Comparison of ENCODE assay signal across 13 mouse cellular contexts in the genomic region with DNA sequence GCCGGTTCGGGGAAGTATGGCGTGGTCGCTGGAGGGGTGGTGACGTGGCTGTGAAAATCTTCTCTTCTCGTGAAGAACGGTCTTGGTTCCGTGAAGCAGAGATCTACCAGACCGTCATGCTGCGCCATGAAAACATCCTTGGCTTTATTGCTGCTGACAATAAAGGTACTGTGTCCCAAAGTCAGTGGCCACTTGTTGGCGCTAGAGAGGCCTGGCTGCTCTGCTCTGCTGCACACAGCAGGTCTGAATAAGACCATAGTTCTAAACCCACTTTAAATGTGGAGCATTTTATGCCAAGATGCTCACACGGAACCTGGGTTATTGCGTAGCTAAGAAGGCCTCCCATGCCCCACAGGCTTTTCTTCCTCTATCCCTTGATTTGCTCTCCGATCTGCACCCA. TPM values are rescaled to one million over a fixed set of nuclear protein-coding genes. Genes with fewer than 3 reads are reported as not detected.
DNase-seq lines count a peak whose midpoint lies in the region; ATAC-seq and TF ChIP-seq lines count a peak whose summit lies in the region.
"Had no signal": no experiment of that assay in that cellular context is flagged by ENCODE, and none has a peak within 500 bp of the region (broad histone marks: within the 10 kb centered on the region; RNA-seq: fewer than 3 reads in every experiment).

No protein-coding gene starts in this region.

- H3K27me3 ChIP-seq in forebrain, postnatal 0 days (ENCODE audit: insufficient read depth, low read length): no peaks in the 10 kb centered on the region
- H3K27me3 ChIP-seq in forebrain, embryonic 13.5 days: peaks cover 2% of the 10 kb centered on the region; the same call in 1 of the 2 replicates
- no peaks in the 10 kb centered on the region for H3K27me3 ChIP-seq in splenic B cell, adult 2 months (ENCODE audit: control insufficient read depth, insufficient read depth, low read length, poor library complexity, severe bottlenecking)
- H3K27me3 ChIP-seq: heart, embryonic 13.5 days; hindbrain, embryonic 13.5 days; liver, embryonic 15.5 days; megakaryocyte, embryonic 14.5 days had no signal

- no peak overlapping the region for H3K9ac ChIP-seq in forebrain, postnatal 0 days
- no peak overlapping the region for H3K9ac ChIP-seq in forebrain, embryonic 13.5 days
- H3K9ac ChIP-seq: forebrain, embryonic 12.5 days; heart, embryonic 13.5 days; hindbrain, embryonic 13.5 days; liver, embryonic 15.5 days had no signal

- 81% methylated on average over 14 of the region's 14 CpGs for WGBS in forebrain, postnatal 0 days
- WGBS in forebrain, embryonic 13.5 days: 84% methylated on average over 14 of the region's 14 CpGs

- TF ChIP-seq CTCF in forebrain, postnatal 0 days (IDR thresholded peaks at IDR 0.05; ENCODE audit: low read depth): peak; percentile 51; the same call in 1 of the 2 replicates
- TF ChIP-seq CTCF in layer of hippocampus, adult 2 months (conservative IDR thresholded peaks at IDR 0.05): peak; percentile 58

- H3K4me3 ChIP-seq in forebrain, postnatal 0 days (ENCODE audit: low read depth, low read length): no peak overlapping the region
- no peak overlapping the region for H3K4me3 ChIP-seq in forebrain, embryonic 13.5 days
- no peak overlapping the region for H3K4me3 ChIP-seq in layer of hippocampus, adult 2 months
- H3K4me3 ChIP-seq: forebrain, embryonic 12.5 days; heart, embryonic 13.5 days; hindbrain, embryonic 13.5 days; liver, embryonic 15.5 days; megakaryocyte, embryonic 14.5 days had no signal

- H3K9me3 ChIP-seq in forebrain, postnatal 0 days (ENCODE audit: low read length): no peaks in the 10 kb centered on the region
- H3K9me3 ChIP-seq in forebrain, embryonic 13.5 days (replicated peaks): no peaks in the 10 kb centered on the region
- H3K9me3 ChIP-seq: forebrain, embryonic 12.5 days; heart, embryonic 13.5 days; hindbrain, embryonic 13.5 days; liver, embryonic 15.5 days had no signal

- no peak for ATAC-seq in forebrain, postnatal 0 days
- no peak for ATAC-seq in forebrain, embryonic 13.5 days

- no peak overlapping the region for H3K27ac ChIP-seq in forebrain, postnatal 0 days (ENCODE audit: low read depth, low read length)
- H3K27ac ChIP-seq in forebrain, embryonic 13.5 days: no peak overlapping the region
- no peak overlapping the region for H3K27ac ChIP-seq in layer of hippocampus, adult 2 months
- H3K27ac ChIP-seq: forebrain, embryonic 12.5 days; heart, embryonic 13.5 days; hindbrain, embryonic 13.5 days; liver, embryonic 15.5 days had no signal

- H3K36me3 ChIP-seq in forebrain, postnatal 0 days (ENCODE audit: insufficient read depth): peaks cover 72% of the 10 kb centered on the region
- peaks cover 89% of the 10 kb centered on the region for H3K36me3 ChIP-seq in forebrain, embryonic 13.5 days (ENCODE audit: poor library complexity, severe bottlenecking)
- no peaks in the 10 kb centered on the region; the same call in none of the 2 replicates for H3K36me3 ChIP-seq in splenic B cell, adult 2 months (ENCODE audit: control insufficient read depth, insufficient read depth, low read length, poor library complexity, severe bottlenecking)

- H3K4me2 ChIP-seq in forebrain, postnatal 0 days (ENCODE audit: low read depth): no peak overlapping the region
- H3K4me2 ChIP-seq in forebrain, embryonic 13.5 days: no peak overlapping the region
- H3K4me2 ChIP-seq: forebrain, embryonic 12.5 days; heart, embryonic 13.5 days; hindbrain, embryonic 13.5 days; liver, embryonic 15.5 days had no signal

- no peak for DNase-seq in forebrain, postnatal 0 days
- DNase-seq in layer of hippocampus, adult 2 months (ENCODE audit: low spot score in 2 of 2): no peak
- DNase-seq in layer of hippocampus, postnatal 36 days: no peak
- DNase-seq in right cerebral cortex, postnatal 14 days: peak; percentile 41
- DNase-seq in right cerebral cortex, adult 2 months (ENCODE audit: low spot score in 2 of 2): no peak
- peak; percentile 51 for DNase-seq in splenic B cell, adult 2 months (ENCODE audit: low read depth, low spot score)
- DNase-seq in layer of hippocampus, postnatal 14 days (ENCODE audit: low spot score in 2 of 2): no peak

- no peaks in the 10 kb centered on the region for H3K4me1 ChIP-seq in forebrain, postnatal 0 days (ENCODE audit: insufficient read depth)
- H3K4me1 ChIP-seq in forebrain, embryonic 13.5 days: peaks cover under 1% of the 10 kb centered on the region; the same call in 1 of the 2 replicates
- H3K4me1 ChIP-seq: forebrain, embryonic 12.5 days had no signal

RNA-seq across cellular contexts. Expression of a gene that starts 25.0 kb away (rescaled TPM):
- total RNA-seq in forebrain, postnatal 0 days (2014; rRNA removed): 74.2 and 80.4 TPM in 2 replicates
- polyA plus RNA-seq in forebrain, postnatal 0 days (2015; fragmentation: Nextera tagmentation; extraction: Ambion mirVana): 13.2 and 17.4 TPM in 2 replicates
- polyA plus RNA-seq in forebrain, embryonic 13.5 days (2015; fragmentation: Nextera tagmentation; extraction: Ambion mirVana): 14.3 and 15.8 TPM in 2 replicates
- 10 to 100 TPM; 85.1 to 87.8 TPM for total RNA-seq in layer of hippocampus, adult 2 months (2021)
- total RNA-seq in layer of hippocampus, postnatal 36 days (2021): 10 to 100 TPM; 85.2 to 88.5 TPM
- total RNA-seq in layer of hippocampus, postnatal 14 days (2021): 10 to 100 TPM; 71.3 to 79.6 TPM

RNA-seq across cellular contexts. Expression of a gene that starts 25.1 kb away (rescaled TPM):
- total RNA-seq in forebrain, postnatal 0 days (2014; rRNA removed): 8.8 and 11.1 TPM in 2 replicates
- 3.3 and 3.4 TPM in 2 replicates for polyA plus RNA-seq in forebrain, postnatal 0 days (2015; fragmentation: Nextera tagmentation; extraction: Ambion mirVana)
- polyA plus RNA-seq in forebrain, embryonic 13.5 days (2015; fragmentation: Nextera tagmentation; extraction: Ambion mirVana): 1.3 and 1.5 TPM in 2 replicates
- total RNA-seq in layer of hippocampus, adult 2 months (2021): 10 to 100 TPM; 79.5 to 82.7 TPM
- total RNA-seq in layer of hippocampus, postnatal 36 days (2021): 10 to 100 TPM; 68.7 to 70.3 TPM
- total RNA-seq in layer of hippocampus, postnatal 14 days (2021): 10 to 100 TPM; 53.4 to 55.2 TPM

RNA-seq across cellular contexts. Expression of a gene that starts 55.2 kb away (rescaled TPM):
- total RNA-seq in forebrain, postnatal 0 days (2014; rRNA removed): 8.9 and 9.6 TPM in 2 replicates
- polyA plus RNA-seq in forebrain, postnatal 0 days (2015; fragmentation: Nextera tagmentation; extraction: Ambion mirVana): 8.5 and 9.0 TPM in 2 replicates
- polyA plus RNA-seq in forebrain, embryonic 13.5 days (2015; fragmentation: Nextera tagmentation; extraction: Ambion mirVana): 2.4 and 2.9 TPM in 2 replicates
- total RNA-seq in layer of hippocampus, adult 2 months (2021): 10 to 100 TPM; 39.8 to 54.8 TPM
- 10 to 100 TPM; 53.8 to 63.8 TPM for total RNA-seq in layer of hippocampus, postnatal 36 days (2021)
- 10 to 100 TPM; 34.5 to 54.4 TPM for total RNA-seq in layer of hippocampus, postnatal 14 days (2021)

Comparison
In these comparisons a context has a peak if more than half of its experiments do, and no peak if none do; other contexts are left out.
1. DNase-seq: peak in right cerebral cortex, postnatal 14 days (single experiment) and splenic B cell, adult 2 months (single experiment); none in forebrain, postnatal 0 days (single experiment), layer of hippocampus, adult 2 months (0 of 2), layer of hippocampus, postnatal 36 days (0 of 2), right cerebral cortex, adult 2 months (0 of 2) and layer of hippocampus, postnatal 14 days (0 of 2).